Mouse (Mus musculus) kidney, adult 8-10 months (tissue): ENCODE results near the gene Sap30.
A peak's percentile ranks its signal among the peaks of the same experiment; 100 is the strongest.
"Not testable (repeated sequence)": the region's sequence is repeated elsewhere in the genome, so short reads cannot be mapped to it uniquely, and the experiment has no call there.

Source experiments
- DNase-seq, 2 experiments: peaks; one replicate each; pipeline ENCODE4 v3.0.0; 2022

Sap30 gene

DNA sequence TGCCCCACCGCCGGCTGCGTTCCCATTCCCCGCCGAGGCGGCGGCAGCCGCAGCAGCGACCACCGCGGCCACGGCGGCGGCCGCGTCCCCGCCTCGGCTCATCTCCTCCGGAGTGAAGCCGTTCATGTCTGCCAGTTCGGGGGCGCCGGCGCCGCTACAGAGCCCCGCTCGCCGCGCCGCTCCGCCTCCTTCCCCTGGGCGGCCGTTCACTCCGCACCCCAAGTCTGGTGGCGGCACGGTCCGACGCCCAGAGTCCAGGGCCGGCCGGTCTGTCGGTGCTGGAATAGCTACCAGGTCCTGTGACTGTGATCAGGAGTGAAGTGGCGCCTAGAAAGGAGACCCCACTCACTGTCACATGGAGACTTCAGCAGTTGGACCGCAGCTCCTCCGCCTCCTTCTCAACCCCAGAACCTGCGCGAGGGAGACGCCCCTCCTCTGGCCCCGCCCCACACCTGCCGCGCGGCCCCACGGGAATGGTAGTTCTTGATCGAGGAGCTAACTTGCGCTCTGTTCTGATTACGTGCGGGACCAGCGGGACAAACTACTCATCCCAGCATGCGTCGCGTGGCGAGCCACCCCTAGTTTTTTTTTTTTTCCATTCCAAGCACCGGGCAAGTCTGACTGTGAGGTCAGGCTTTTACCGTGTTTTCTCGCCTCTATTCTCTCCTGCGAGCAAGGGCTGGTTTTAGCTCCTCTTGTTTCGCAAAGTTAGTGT, at the start of gene Sap30:
TSS of gene Sap30 (minus strand) at position 420 of the 715 bp plus-strand sequence.
- DNase-seq = peak; percentile 99

DNA sequence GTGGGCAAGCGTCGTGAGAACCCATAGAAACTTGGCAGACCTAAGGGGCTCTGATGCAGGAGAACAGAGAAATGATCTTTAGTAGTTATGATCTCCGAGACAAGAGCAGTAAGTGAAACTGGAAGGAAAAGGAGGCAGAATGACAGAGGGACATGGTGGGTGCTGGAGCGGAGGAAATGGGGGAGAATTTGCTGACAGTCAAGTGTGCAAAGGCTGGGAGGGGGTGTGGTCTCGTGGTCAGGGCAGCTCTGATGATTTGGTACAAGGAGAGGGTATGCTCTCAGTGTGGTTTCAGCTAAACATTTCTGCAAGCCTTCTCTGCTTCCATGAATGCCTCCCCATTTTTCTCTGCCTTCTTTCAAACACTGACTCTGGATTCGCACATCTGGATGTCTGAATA, 48.5 kb upstream of the Sap30 start:
- no peak for DNase-seq

DNA sequence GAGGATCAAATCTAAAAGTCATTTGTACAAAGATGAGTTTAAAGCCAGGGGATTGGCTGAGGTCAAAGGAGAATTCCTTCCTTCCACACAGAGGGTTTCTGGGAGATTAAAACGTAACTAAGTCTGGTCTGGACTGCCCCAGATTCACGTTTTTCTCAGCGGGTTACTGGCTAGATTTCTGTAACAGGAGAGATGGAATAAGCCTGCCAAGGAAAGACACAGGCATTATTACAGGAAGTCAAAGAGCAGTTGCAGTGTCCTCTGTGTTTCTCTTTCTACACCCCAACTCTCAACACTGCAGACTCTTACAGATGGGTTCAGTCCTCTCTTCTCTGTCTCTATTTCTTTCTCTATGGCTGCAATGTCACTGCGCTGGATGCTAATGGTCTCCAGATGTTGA, 46.8 kb upstream of the Sap30 start:
- DNase-seq = no peak

DNA sequence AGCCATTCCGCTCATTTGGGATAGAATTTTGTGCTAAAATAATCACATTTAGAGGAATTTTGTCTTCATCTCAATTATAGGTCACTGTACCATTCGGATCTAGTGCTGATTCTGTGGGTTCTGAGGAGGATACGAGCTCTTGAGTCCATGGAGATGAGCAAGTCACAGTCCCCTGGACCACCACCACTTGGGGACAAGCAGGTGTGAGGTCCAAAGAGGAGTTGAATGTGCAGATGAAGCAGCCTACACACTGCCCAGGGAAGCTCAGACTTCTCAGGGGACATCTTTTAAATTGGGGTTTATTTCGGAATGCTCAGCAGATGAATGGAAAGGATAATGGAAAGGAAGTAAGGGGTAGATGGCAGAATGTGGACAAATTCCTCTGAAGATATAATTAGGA, 45.4 kb upstream of the Sap30 start:
- no peak for DNase-seq

DNA sequence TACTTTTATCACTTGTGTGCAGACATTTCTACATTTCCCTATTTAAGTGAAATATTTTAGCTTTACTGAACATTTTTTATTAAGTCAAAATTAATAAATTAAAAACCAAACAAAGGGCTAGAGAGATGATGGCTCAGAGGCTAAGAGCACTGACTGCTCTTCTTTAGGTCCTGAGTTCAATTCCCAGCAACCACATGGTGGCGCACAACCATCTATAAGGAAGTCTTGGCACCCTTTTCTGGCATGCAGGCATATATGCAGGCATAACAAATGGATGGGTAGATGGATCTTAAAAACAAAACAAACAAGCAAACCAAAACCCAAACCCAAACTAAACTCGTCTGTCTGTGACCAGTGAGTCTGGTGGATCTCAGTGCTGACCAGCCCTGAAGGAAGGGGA, 44.6 kb upstream of the Sap30 start:
- no peak for DNase-seq

DNA sequence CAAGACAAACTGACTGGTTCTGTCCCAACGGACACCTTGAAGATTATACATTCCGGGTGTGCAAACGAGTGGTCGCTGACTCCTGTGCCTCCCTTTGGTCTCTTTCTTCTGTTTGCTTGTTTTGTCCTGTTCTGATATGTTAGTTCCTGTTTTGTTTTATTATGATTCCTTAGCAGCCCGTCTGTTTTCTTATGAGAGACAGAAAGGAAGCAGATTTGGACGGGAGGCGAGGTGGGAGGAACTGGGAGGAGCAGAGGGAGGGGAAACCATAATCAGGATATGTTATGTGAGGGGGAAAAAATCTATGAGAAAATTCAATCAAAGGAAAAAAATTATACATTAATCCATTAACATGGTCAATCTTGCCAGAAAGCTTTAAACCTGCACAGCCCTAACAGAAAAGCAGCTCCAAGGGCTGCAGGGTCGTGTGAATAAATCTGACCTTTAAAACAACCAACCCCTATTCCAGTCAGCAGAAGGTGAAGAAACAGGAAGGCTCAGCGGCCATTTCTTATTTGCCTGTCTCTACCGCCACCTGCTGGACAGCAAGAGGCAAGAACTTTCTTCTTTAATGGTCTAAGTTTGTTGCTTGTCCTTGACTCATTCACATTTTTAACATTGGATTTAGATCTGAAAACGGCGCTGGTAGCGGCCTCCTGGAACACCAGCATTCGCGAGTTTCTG, 43.1 kb upstream of the Sap30 start:
- DNase-seq = peak; percentile 81 to 84

DNA sequence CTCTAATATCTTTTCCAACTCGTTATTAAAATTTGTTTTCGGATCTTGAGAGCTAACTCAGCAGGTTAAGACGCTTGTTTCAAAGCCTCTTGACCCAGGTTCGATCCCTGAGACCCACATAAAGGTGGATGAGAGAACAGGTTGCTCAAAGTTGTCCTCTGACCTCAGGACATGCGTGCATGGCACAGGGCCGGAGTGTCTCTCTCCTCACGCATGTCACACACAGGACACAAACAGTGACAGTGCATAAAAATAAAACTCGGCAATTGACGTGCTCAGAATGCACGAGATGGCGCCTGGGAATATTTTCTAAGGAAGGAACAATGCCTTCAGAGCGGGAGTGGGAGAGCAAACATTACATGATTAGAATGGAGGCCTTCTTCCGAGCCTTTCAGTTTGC, 42.6 kb upstream of the Sap30 start:
- no peak for DNase-seq

DNA sequence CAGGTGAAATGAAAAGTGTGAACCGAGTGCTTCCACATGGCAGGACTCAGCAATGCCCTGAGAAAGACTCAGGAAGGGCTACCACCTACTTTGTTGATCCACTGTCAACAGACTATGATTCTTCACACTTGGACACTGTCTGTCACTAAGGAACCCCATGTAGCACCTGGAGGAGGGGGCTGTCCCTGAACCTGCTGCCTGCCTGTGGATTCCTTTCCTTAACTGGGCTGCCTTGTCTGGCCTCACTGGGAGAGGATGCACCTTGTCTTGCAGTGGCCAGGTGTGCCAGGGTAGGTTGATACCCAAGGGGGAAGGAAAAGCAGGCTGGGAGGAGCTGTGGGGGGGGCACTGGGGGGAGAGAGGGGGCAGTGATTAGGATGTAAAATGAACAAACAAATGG, 40.4 kb upstream of the Sap30 start:
- no peak for DNase-seq

DNA sequence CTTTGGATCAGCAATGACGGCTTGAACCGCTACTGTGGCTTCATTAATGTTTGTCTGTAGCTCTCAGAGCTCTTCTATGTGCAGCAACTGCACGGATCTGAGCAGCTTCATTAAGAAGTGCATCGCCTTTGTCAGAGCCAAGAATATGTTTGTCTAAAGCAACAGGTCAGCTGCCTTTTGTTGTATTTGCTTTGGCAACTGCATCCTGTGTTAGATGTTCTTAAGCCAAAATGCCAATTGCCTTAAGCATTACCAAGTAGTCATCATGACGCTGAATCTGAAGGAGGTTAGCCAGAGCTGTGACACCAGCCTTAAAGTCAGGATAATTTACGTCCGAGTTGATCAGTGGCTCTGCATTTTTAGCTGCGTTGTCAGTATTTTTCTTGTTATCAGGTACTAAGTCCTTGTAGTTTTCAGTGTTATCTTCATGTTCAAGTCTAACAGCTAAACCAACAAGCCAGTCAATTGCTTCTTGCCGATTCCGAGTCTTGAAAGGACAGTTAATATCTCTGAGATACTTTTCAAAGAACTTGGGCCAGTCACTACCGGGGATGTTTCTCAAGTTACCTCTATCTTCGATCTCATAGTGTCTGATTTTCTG, 32.6 kb upstream of the Sap30 start:
- DNase-seq = no peak

DNA sequence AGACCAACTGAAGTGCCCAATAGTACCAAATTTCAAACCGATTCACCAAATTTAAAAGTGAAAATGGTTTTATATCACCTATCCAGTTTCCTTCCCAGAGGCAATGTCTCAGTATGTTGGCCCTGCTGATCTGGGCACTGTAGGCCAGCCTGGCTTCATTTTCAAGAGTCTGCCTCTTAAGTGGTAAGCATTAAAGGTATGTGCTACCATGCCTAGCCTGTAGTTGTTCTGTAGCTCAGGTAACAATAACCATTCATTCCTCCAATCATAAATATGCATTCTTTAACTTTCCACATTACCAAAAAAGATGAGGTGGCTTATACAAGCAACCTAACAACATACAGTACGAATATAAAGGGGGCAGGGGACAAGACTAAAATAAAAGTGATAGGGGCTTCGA, 30.1 kb upstream of the Sap30 start:
- no peak for DNase-seq

DNA sequence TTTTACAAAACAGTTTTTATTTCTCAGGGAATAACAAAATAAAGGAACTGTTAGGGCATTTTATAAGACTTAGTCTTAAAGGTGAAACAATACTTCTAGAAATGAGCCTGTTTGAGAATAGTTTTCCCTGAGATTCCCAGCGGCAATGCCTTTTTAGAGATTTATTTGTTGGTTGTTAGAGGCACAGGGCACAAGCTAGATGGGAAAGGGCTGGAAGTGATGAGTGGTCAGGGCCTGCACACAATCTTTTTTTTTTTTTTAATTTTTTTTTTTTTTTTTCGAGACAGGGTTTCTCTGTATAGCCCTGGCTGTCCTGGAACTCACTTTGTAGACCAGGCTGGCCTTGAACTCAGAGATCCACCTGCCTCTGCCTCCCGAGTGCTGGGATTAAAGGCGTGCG, 29.0 kb upstream of the Sap30 start:
- DNase-seq = not testable (repeated sequence)

DNA sequence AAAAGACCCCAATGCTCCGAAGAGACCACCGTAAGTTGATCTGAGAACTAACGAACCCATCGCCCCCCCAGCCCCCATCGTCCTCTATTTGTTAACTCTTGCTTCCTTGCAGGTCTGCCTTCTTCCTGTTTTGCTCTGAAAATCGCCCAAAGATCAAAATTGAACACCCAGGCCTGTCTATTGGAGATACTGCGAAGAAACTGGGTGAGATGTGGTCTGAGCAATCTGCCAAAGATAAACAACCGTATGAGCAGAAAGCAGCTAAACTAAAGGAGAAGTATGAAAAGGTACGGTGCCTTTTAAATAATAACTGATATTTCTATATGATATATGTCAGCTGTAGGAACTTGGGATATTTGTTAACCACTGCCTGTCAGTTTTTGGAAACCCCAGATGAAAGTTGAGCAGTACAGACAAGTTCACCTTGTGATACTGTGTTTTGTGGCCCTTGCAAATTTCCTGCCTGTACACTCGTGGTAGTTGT, 25.6 kb upstream of the Sap30 start:
- DNase-seq = not testable (repeated sequence)

DNA sequence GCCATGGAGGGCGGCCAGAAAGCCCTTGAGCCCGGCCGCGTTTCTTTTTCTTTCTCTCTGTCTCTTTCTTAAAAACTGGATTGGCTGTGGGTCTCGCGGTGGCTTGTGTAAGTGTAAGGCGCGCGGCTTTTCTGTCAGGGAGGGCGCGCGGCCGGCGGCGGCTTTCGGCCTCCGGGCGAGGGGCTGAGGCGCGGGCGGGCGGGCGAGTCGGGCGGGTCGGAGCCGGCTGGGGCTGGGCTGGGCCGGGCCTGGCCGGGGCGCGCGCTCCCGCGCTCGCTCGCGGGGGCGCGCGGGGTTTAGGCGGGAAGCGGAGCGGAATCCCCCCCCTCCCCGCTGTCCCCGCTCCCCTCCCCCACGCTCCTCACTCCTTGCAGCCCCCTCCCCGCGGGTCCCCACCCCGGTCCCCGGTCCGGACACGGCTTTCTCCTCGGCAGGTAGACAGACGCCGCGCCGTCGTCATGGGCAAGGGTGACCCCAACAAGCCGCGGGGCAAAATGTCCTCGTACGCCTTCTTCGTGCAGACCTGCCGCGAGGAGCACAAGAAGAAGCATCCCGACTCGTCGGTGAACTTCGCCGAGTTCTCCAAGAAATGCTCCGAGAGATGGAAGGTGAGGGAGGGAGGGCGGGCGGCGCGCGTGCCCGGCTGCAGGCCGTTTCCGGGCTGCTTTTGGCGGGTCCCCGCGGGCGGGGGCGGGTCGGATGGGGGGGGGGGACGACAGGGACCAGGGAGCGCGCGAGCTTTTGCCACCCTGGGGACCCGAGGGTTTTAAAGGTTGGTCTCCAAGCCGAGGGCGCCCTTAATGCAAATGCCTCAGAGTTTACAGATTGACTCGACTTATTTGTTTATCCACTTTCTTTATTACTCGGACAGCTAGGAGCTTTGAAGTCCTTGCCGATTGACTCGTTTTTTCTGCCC, 24.7 kb upstream of the Sap30 start:
- DNase-seq = no peak

DNA sequence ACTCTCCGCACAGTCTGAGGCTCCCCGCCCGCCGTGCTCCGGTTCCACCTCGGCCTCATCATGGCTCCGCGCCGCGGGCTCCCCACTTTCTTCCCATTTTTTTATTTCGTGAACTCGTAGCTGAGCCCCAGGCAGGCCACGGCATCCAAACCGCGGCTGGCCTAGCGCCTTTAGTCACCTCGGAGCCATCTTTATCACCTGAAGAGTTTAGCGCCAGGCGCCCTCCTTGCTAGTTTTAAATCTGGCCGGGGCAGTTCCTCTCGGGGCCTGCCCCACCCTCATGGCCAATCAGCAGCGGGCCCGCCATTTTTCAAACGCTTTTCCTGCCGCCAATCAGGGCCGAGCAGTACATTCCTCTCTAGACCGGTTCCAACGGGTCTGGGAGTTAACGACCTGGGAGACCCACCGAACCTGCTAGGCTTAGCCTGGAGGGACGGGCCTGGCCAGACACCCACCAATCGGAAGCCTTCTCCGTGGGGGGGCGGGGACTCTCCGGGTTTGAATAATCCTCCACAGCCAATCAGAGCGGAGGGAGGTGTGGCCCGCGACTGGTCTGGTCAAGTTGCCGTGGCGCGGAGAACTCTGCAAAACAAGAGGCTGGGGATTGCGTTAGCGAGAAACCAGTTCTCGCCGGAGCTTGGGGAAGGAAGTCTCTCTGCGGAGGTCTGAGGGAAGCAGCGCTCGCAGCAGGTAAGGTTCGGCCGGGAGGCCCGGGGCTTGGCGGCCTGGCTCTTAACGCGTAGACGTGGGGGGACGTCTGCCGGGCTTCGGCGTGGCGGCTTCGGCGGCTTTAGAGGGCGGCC, 23.9 kb upstream of the Sap30 start, which contains the start of gene Hmgb2:
TSS of gene Hmgb2 (plus strand) at position 592 of the 803 bp plus-strand sequence.
- DNase-seq = peak; percentile 100

DNA sequence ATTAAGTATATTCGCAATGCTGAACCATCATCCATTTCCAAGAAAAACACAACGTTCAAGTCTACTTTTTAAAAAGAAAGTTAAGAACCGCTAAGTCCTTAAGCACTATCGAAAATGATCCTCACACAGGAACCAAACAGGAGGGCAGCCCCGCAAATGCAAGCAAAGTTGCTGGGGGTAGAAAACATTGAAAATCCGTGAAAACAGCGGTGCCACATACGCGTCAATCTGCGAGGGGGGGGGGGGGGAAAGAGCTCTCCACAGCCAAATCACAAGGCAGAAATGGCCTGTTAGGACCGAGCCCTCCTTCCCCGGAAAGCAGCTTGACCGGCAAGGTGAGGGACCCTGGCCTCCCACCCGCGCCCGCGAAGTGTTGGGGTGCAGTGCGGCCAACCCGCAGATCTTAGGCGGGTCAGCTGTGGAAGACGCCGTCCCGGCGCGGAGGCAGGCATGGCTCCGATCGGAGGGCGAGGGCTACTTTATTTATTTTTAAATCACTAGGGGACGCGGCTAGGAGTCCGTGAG, 23.2 kb upstream of the Sap30 start:
- DNase-seq = no peak

DNA sequence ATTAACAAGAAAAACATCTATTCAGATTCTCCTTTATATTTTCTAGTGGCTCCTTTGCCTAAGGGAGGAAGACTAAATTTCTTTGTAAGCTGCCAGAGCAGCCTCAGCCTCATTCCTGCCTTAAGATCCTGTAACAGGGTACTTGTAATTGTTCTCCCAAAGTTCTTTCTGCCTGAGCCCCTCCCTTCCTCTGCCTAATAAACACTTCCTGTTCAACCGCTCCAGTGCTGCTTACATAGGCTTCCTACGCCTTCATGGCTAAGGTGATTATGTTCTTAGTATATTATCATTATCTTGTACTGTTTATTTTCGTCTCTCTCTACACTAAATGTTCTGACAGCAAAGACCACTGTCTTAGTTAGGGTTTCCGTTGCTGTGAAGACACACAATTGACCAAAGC, 21.0 kb upstream of the Sap30 start:
- no peak for DNase-seq

DNA sequence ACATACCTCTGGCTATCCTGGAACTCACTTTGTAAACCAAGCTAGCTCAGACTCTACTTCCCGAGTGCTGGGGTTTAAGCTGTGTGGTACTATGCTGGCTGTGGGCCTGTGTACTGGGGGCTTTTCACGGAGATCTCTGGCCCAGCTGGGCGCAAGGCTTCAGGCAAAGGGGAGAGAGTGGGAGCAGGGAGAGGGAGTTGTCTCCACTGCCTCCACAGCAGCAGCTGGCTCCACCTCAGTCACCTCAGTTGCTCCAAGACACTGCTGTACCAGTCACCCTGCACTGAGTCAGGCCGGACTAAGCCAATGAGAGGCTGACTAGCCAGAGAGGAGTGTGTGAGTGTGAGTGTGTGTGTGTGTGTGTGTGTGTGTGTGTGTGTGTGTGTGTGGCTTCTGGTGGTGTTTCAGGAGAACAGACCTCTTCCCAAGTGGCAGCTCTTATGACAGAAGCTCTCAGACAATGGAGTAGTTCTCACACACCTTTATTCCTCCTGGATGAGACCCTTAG, 19.9 kb upstream of the Sap30 start:
- no peak for DNase-seq

DNA sequence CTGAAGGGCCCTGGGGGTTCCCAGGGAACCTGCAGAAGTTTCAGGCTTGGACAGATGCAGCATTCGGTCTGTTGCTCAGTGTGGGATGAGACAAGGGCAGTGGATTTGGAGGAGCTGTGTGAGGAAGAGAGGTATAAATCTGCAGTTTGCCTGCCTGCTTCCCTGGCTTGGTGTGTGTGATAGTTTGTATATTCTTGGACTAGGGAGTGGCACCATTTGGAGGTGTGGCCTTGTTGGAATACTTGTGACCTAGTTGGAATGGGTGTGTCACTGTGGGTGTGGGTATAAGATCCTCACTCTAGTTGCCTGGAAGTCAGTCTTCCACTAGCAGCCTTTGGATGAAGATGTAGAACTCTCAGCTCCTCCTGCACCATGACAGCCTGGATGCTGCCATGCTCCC, 17.8 kb upstream of the Sap30 start:
- DNase-seq = not testable (repeated sequence)

DNA sequence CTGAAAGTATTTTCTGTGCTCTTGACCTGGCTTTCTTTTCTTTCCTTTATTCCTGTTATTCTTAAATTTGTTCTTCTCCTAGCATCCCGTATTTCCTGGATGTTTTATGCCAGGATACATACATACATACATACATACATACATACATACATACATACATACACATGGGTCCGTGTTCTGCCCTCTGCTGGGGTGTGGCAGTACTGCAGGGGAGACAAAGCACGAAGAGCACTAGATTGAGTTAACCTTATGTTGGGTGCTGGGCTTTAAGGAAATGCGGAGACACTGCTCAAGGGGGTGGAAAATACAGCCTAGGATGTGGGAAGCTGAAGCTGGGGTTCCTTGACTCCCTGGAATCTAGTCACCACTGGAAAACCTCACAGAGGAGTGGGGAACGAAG, 16.0 kb upstream of the Sap30 start:
- DNase-seq = peak in 1 of 2 experiments; percentile 65

DNA sequence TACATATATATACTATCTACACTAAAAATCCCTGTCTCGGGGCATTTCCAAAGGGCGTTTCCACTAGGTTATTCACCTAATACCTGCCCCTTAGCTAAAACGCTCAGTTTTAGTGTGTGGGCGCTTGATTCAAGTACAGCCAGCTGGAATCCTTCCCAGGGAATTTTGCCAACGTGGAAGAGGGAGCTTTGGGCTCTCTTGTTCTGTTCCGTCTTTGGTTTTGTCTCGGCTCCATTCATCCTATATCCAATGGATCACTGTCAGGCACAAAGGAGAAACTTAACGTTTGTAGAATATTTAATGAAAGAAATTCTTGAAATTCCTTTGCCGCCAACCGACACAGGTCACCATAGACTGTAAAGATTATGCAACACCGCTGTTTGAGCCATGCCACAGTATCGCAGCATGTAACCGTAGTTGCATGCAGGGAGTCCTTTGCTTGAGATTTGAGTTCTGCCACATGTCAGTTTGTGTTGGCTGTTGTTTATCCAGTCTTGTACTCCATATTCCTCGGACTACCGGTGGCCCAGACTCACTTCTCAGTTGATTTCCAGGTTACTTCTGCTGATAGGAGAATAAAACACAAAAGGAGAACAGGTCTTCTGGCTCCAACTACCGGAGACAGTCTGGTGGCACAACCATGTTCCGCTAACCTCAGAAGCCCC, 11.3 kb upstream of the Sap30 start:
- peak; percentile 64 to 70 for DNase-seq

DNA sequence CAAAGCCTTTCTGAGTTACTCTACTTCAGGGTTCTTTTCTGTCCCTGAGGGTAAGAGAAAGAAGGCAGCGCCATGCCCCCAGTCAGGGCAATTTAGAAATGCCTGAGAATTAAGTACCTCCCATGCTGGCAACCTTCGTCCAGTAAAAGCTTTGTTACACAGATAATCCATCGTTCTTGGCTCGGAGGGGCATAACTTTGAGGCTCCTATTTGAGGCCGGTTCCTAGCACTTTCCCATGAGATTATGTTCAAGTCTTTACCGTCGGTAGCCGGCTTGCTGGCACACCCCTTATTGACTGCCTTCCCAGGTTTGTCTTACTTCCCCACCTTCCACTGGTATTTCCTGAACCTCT, 10.8 kb upstream of the Sap30 start:
- DNase-seq = no peak
